In genomic region chr19:11177464-11177863, GRCm38 (mm10) we compare ENCODE assay signal across 28 mouse cellular contexts. TPM values are rescaled to one million over a fixed set of nuclear protein-coding genes. Genes with fewer than 3 reads are reported as not detected.
A peak's percentile ranks its signal among the peaks of the same experiment; 100 is the strongest.
DNase-seq lines count a peak whose midpoint lies in the region; ATAC-seq and TF ChIP-seq lines count a peak whose summit lies in the region.
"Had no signal": no experiment of that assay in that cellular context is flagged by ENCODE, and none has a peak within 500 bp of the region (broad histone marks: within the 10 kb centered on the region; RNA-seq: fewer than 3 reads in every experiment).

No protein-coding gene starts in this region.

- H3K4me2 ChIP-seq in hindbrain, embryonic 13.5 days, result no peak overlapping the region
- H3K4me2 ChIP-seq in hindbrain, embryonic 11.5 days (replicated peaks; ENCODE audit: low read depth, low read length), result no peak overlapping the region
- H3K4me2 ChIP-seq in midbrain, embryonic 15.5 days, result no peak overlapping the region
- H3K4me2 ChIP-seq in midbrain, embryonic 13.5 days (replicated peaks), result no peak overlapping the region
- H3K4me2 ChIP-seq in midbrain, postnatal 0 days (ENCODE audit: low read depth, low read length, poor library complexity, severe bottlenecking), result no peak overlapping the region
- H3K4me2 ChIP-seq: embryonic facial prominence, embryonic 13.5 days; forebrain, embryonic 12.5 days had no signal

- ATAC-seq in hindbrain, embryonic 13.5 days (ENCODE audit: low FRiP score), result peak; percentile 52; the same call in 1 of the 2 replicates
- ATAC-seq in hindbrain, embryonic 11.5 days (ENCODE audit: low FRiP score), result no peak
- peak; percentile 73 for ATAC-seq in midbrain, embryonic 15.5 days (replicated peaks)
- ATAC-seq in midbrain, embryonic 13.5 days, result no peak
- ATAC-seq in midbrain, postnatal 0 days (ENCODE audit: low FRiP score), result 0 out of 2 replicates have a peak, but pooled peaks have one; percentile 20
- ATAC-seq: CD4-positive, CD25-positive, alpha-beta regulatory T cell, adult 4 months; forebrain, embryonic 16.5 days; inflammation-experienced regulatory T-cells, adult 6 months had no signal

- no peaks in the 10 kb centered on the region for H3K4me1 ChIP-seq in hindbrain, embryonic 13.5 days (replicated peaks)
- no peaks in the 10 kb centered on the region for H3K4me1 ChIP-seq in hindbrain, embryonic 11.5 days (replicated peaks; ENCODE audit: control insufficient read depth, insufficient read depth, low read length)
- no peaks in the 10 kb centered on the region for H3K4me1 ChIP-seq in midbrain, embryonic 15.5 days
- H3K4me1 ChIP-seq in midbrain, embryonic 13.5 days (replicated peaks), result no peaks in the 10 kb centered on the region
- H3K4me1 ChIP-seq in midbrain, postnatal 0 days (ENCODE audit: insufficient read depth, low read length), result no peaks in the 10 kb centered on the region
- H3K4me1 ChIP-seq in embryonic facial prominence, embryonic 10.5 days, result no peaks in the 10 kb centered on the region
- H3K4me1 ChIP-seq: embryonic facial prominence, embryonic 13.5 days; forebrain, embryonic 12.5 days; heart, embryonic 10.5 days had no signal

- TF ChIP-seq CTCF in midbrain, postnatal 0 days (IDR thresholded peaks at IDR 0.05), result no peak

- no peaks in the 10 kb centered on the region for H3K9me3 ChIP-seq in hindbrain, embryonic 13.5 days
- H3K9me3 ChIP-seq in hindbrain, embryonic 11.5 days (ENCODE audit: control insufficient read depth, low read length), result no peaks in the 10 kb centered on the region
- no peaks in the 10 kb centered on the region for H3K9me3 ChIP-seq in midbrain, embryonic 15.5 days
- H3K9me3 ChIP-seq in midbrain, embryonic 13.5 days, result no peaks in the 10 kb centered on the region
- no peaks in the 10 kb centered on the region for H3K9me3 ChIP-seq in midbrain, postnatal 0 days (ENCODE audit: low read length)
- no peaks in the 10 kb centered on the region for H3K9me3 ChIP-seq in embryonic facial prominence, embryonic 10.5 days
- H3K9me3 ChIP-seq: embryonic facial prominence, embryonic 13.5 days; forebrain, embryonic 12.5 days; G1E; heart, embryonic 10.5 days had no signal

- no peak overlapping the region for H3K4me3 ChIP-seq in hindbrain, embryonic 13.5 days
- no peak overlapping the region for H3K4me3 ChIP-seq in hindbrain, embryonic 11.5 days (ENCODE audit: low read depth, low read length)
- H3K4me3 ChIP-seq in midbrain, embryonic 15.5 days, result no peak overlapping the region
- H3K4me3 ChIP-seq in midbrain, embryonic 13.5 days (replicated peaks), result no peak overlapping the region
- H3K4me3 ChIP-seq in midbrain, postnatal 0 days (ENCODE audit: low read depth, low read length), result no peak overlapping the region
- no peak overlapping the region for H3K4me3 ChIP-seq in embryonic facial prominence, embryonic 10.5 days
- H3K4me3 ChIP-seq: embryonic facial prominence, embryonic 13.5 days; forebrain, embryonic 12.5 days; heart, embryonic 10.5 days had no signal

- H3K27me3 ChIP-seq in hindbrain, embryonic 13.5 days, result no peaks in the 10 kb centered on the region
- H3K27me3 ChIP-seq in hindbrain, embryonic 11.5 days (ENCODE audit: control insufficient read depth, insufficient read depth, low read length), result no peaks in the 10 kb centered on the region
- no peaks in the 10 kb centered on the region for H3K27me3 ChIP-seq in midbrain, embryonic 15.5 days (replicated peaks)
- H3K27me3 ChIP-seq in midbrain, embryonic 13.5 days, result no peaks in the 10 kb centered on the region
- no peaks in the 10 kb centered on the region for H3K27me3 ChIP-seq in midbrain, postnatal 0 days (ENCODE audit: insufficient read depth, low read length)
- H3K27me3 ChIP-seq in embryonic facial prominence, embryonic 10.5 days (replicated peaks; ENCODE audit: low read depth, poor library complexity, severe bottlenecking), result no peaks in the 10 kb centered on the region
- H3K27me3 ChIP-seq: embryonic facial prominence, embryonic 13.5 days; forebrain, embryonic 12.5 days had no signal

- no peak overlapping the region for H3K27ac ChIP-seq in hindbrain, embryonic 13.5 days
- H3K27ac ChIP-seq in hindbrain, embryonic 11.5 days (ENCODE audit: low read depth, low read length), result no peak overlapping the region
- no peak overlapping the region for H3K27ac ChIP-seq in midbrain, embryonic 15.5 days
- no peak overlapping the region for H3K27ac ChIP-seq in midbrain, embryonic 13.5 days
- no peak overlapping the region for H3K27ac ChIP-seq in midbrain, postnatal 0 days (ENCODE audit: low read depth, low read length)
- no peak overlapping the region for H3K27ac ChIP-seq in embryonic facial prominence, embryonic 10.5 days (replicated peaks)
- H3K27ac ChIP-seq: embryonic facial prominence, embryonic 13.5 days; forebrain, embryonic 12.5 days; heart, embryonic 10.5 days had no signal

- no peaks in the 10 kb centered on the region for H3K36me3 ChIP-seq in hindbrain, embryonic 13.5 days
- H3K36me3 ChIP-seq in hindbrain, embryonic 11.5 days (ENCODE audit: control insufficient read depth, insufficient read depth, low read length), result no peaks in the 10 kb centered on the region
- no peaks in the 10 kb centered on the region for H3K36me3 ChIP-seq in midbrain, embryonic 15.5 days (replicated peaks)
- no peaks in the 10 kb centered on the region for H3K36me3 ChIP-seq in midbrain, embryonic 13.5 days
- H3K36me3 ChIP-seq in midbrain, postnatal 0 days (ENCODE audit: insufficient read depth, low read length), result no peaks in the 10 kb centered on the region
- H3K36me3 ChIP-seq in embryonic facial prominence, embryonic 10.5 days (replicated peaks), result no peaks in the 10 kb centered on the region
- H3K36me3 ChIP-seq: embryonic facial prominence, embryonic 13.5 days; forebrain, embryonic 12.5 days; G1E; heart, embryonic 10.5 days had no signal

- DNase-seq in hindbrain, embryonic 11.5 days (ENCODE audit: low spot score), result no peak
- DNase-seq in Muller cell, postnatal 12 days (ENCODE audit: inconsistent ontology term), result peak; percentile 35
- DNase-seq in midbrain, postnatal 0 days (ENCODE audit: low spot score), result peak; percentile 4
- DNase-seq in embryonic facial prominence, embryonic 10.5 days (ENCODE audit: low spot score), result no peak
- DNase-seq: adrenal gland, postnatal 10 days; B cell, adult 2 months; cerebellum, adult 11-12 months; cerebellum, adult 9-10 months; cerebellum, postnatal 25 days; gastrocnemius, postnatal 10 days; heart, adult 18-20 months; heart, postnatal 10 days; heart, postnatal 4 days had no signal

- H3K9ac ChIP-seq in hindbrain, embryonic 13.5 days, result no peak overlapping the region
- H3K9ac ChIP-seq in hindbrain, embryonic 11.5 days (ENCODE audit: low read depth, low read length), result no peak overlapping the region
- no peak overlapping the region for H3K9ac ChIP-seq in midbrain, embryonic 15.5 days
- H3K9ac ChIP-seq in midbrain, embryonic 13.5 days (replicated peaks), result no peak overlapping the region
- H3K9ac ChIP-seq in midbrain, postnatal 0 days (replicated peaks; ENCODE audit: low read length, poor library complexity, severe bottlenecking), result no peak overlapping the region
- H3K9ac ChIP-seq: embryonic facial prominence, embryonic 13.5 days; forebrain, embryonic 12.5 days had no signal

- 69% methylated on average over 2 of the region's 2 CpGs for WGBS in hindbrain, embryonic 13.5 days
- WGBS in hindbrain, embryonic 11.5 days, result 64% methylated on average over 2 of the region's 2 CpGs
- 55% methylated on average over 2 of the region's 2 CpGs for WGBS in midbrain, embryonic 15.5 days
- 52% methylated on average over 2 of the region's 2 CpGs for WGBS in midbrain, embryonic 13.5 days
- 39% methylated on average over 2 of the region's 2 CpGs for WGBS in midbrain, postnatal 0 days
- 68% methylated on average over 2 of the region's 2 CpGs for WGBS in embryonic facial prominence, embryonic 10.5 days

RNA-seq across cellular contexts. Expression of gene 1700025F22Rik, which starts 12.3 kb away (rescaled TPM):
- polyA plus RNA-seq in hindbrain, embryonic 13.5 days (2015; fragmentation: Nextera tagmentation; extraction: Ambion mirVana), result not detected in 2 replicates
- not detected in 2 replicates for polyA plus RNA-seq in hindbrain, embryonic 11.5 days (2014; fragmentation: Nextera tagmentation; extraction: Ambion mirVana)
- not detected in 2 replicates for polyA plus RNA-seq in midbrain, embryonic 15.5 days (2015; fragmentation: Nextera tagmentation; extraction: Ambion mirVana)
- not detected in 2 replicates for polyA plus RNA-seq in midbrain, embryonic 13.5 days (2015; fragmentation: Nextera tagmentation; extraction: Ambion mirVana)
- total RNA-seq in midbrain, postnatal 0 days (2014; rRNA removed), result not detected in 2 replicates
- polyA plus RNA-seq in midbrain, postnatal 0 days (2015; fragmentation: Nextera tagmentation; extraction: Ambion mirVana), result not detected in 2 replicates
- not detected in 2 replicates for polyA plus RNA-seq in embryonic facial prominence, embryonic 10.5 days (2016; fragmentation: Nextera tagmentation; extraction: Ambion mirVana)
- total RNA-seq: adrenal gland, postnatal 10 days; adrenal gland, postnatal 4 days; G1E; gastrocnemius, postnatal 10 days; gastrocnemius, postnatal 4 days; heart, adult 18-20 months; heart, postnatal 10 days; heart, postnatal 4 days had no signal
- polyA plus RNA-seq: CD4-positive, CD25-positive, alpha-beta regulatory T cell, adult 4 months; cortical plate, adult 2 months; embryonic facial prominence, embryonic 13.5 days; forebrain, embryonic 12.5 days; forebrain, embryonic 16.5 days; frontal cortex, adult 2 months; G1E; heart, embryonic 10.5 days; heart, embryonic 14.5 days; inflammation-experienced regulatory T-cells, adult 6 months had no signal

RNA-seq across cellular contexts. Expression of gene Ms4a13, which starts 19.1 kb away (rescaled TPM):
- polyA plus RNA-seq in hindbrain, embryonic 13.5 days (2015; fragmentation: Nextera tagmentation; extraction: Ambion mirVana), result not detected in 2 replicates
- polyA plus RNA-seq in hindbrain, embryonic 11.5 days (2014; fragmentation: Nextera tagmentation; extraction: Ambion mirVana), result not detected in 2 replicates
- not detected in 2 replicates for polyA plus RNA-seq in midbrain, embryonic 15.5 days (2015; fragmentation: Nextera tagmentation; extraction: Ambion mirVana)
- not detected in 2 replicates for polyA plus RNA-seq in midbrain, embryonic 13.5 days (2015; fragmentation: Nextera tagmentation; extraction: Ambion mirVana)
- not detected in 2 replicates for total RNA-seq in midbrain, postnatal 0 days (2014; rRNA removed)
- polyA plus RNA-seq in midbrain, postnatal 0 days (2015; fragmentation: Nextera tagmentation; extraction: Ambion mirVana), result not detected in 2 replicates
- polyA plus RNA-seq in embryonic facial prominence, embryonic 10.5 days (2016; fragmentation: Nextera tagmentation; extraction: Ambion mirVana), result not detected in 2 replicates
- total RNA-seq: adrenal gland, postnatal 10 days; adrenal gland, postnatal 4 days; G1E; gastrocnemius, postnatal 10 days; gastrocnemius, postnatal 4 days; heart, adult 18-20 months; heart, postnatal 10 days; heart, postnatal 4 days had no signal
- polyA plus RNA-seq: CD4-positive, CD25-positive, alpha-beta regulatory T cell, adult 4 months; cortical plate, adult 2 months; embryonic facial prominence, embryonic 13.5 days; forebrain, embryonic 12.5 days; forebrain, embryonic 16.5 days; frontal cortex, adult 2 months; G1E; heart, embryonic 10.5 days; heart, embryonic 14.5 days; inflammation-experienced regulatory T-cells, adult 6 months had no signal

RNA-seq across cellular contexts. Expression of gene 1700017D01Rik, which starts 46.8 kb away (rescaled TPM):
- polyA plus RNA-seq in hindbrain, embryonic 13.5 days (2015; fragmentation: Nextera tagmentation; extraction: Ambion mirVana), result not detected in 2 replicates
- not detected in 2 replicates for polyA plus RNA-seq in hindbrain, embryonic 11.5 days (2014; fragmentation: Nextera tagmentation; extraction: Ambion mirVana)
- not detected in 2 replicates for polyA plus RNA-seq in midbrain, embryonic 15.5 days (2015; fragmentation: Nextera tagmentation; extraction: Ambion mirVana)
- not detected in 2 replicates for polyA plus RNA-seq in midbrain, embryonic 13.5 days (2015; fragmentation: Nextera tagmentation; extraction: Ambion mirVana)
- total RNA-seq in midbrain, postnatal 0 days (2014; rRNA removed), result not detected in 2 replicates
- polyA plus RNA-seq in midbrain, postnatal 0 days (2015; fragmentation: Nextera tagmentation; extraction: Ambion mirVana), result not detected in 2 replicates
- not detected in 2 replicates for polyA plus RNA-seq in embryonic facial prominence, embryonic 10.5 days (2016; fragmentation: Nextera tagmentation; extraction: Ambion mirVana)
- total RNA-seq: adrenal gland, postnatal 10 days; adrenal gland, postnatal 4 days; heart, adult 18-20 months; heart, postnatal 10 days; heart, postnatal 4 days had no signal
- polyA plus RNA-seq: CD4-positive, CD25-positive, alpha-beta regulatory T cell, adult 4 months; cortical plate, adult 2 months; embryonic facial prominence, embryonic 13.5 days; forebrain, embryonic 12.5 days; forebrain, embryonic 16.5 days; frontal cortex, adult 2 months; G1E; heart, embryonic 10.5 days; heart, embryonic 14.5 days; inflammation-experienced regulatory T-cells, adult 6 months had no signal

RNA-seq across cellular contexts. Expression of gene Ms4a12, which starts 54.8 kb away (rescaled TPM):
- polyA plus RNA-seq in hindbrain, embryonic 13.5 days (2015; fragmentation: Nextera tagmentation; extraction: Ambion mirVana), result not detected in 2 replicates
- polyA plus RNA-seq in hindbrain, embryonic 11.5 days (2014; fragmentation: Nextera tagmentation; extraction: Ambion mirVana), result not detected in 2 replicates
- polyA plus RNA-seq in midbrain, embryonic 15.5 days (2015; fragmentation: Nextera tagmentation; extraction: Ambion mirVana), result not detected in 2 replicates
- not detected in 2 replicates for polyA plus RNA-seq in midbrain, embryonic 13.5 days (2015; fragmentation: Nextera tagmentation; extraction: Ambion mirVana)
- total RNA-seq in midbrain, postnatal 0 days (2014; rRNA removed), result not detected in 2 replicates
- polyA plus RNA-seq in midbrain, postnatal 0 days (2015; fragmentation: Nextera tagmentation; extraction: Ambion mirVana), result not detected in 2 replicates
- not detected in 2 replicates for polyA plus RNA-seq in embryonic facial prominence, embryonic 10.5 days (2016; fragmentation: Nextera tagmentation; extraction: Ambion mirVana)
- total RNA-seq: adrenal gland, postnatal 10 days; adrenal gland, postnatal 4 days; gastrocnemius, postnatal 10 days; gastrocnemius, postnatal 4 days; heart, adult 18-20 months; heart, postnatal 10 days; heart, postnatal 4 days had no signal
- polyA plus RNA-seq: CD4-positive, CD25-positive, alpha-beta regulatory T cell, adult 4 months; cortical plate, adult 2 months; embryonic facial prominence, embryonic 13.5 days; forebrain, embryonic 12.5 days; forebrain, embryonic 16.5 days; frontal cortex, adult 2 months; G1E; heart, embryonic 10.5 days; heart, embryonic 14.5 days; inflammation-experienced regulatory T-cells, adult 6 months had no signal

Comparison
In these comparisons a context has a peak if more than half of its experiments do, and no peak if none do; other contexts are left out.
1. ATAC-seq: peak in hindbrain, embryonic 13.5 days (single experiment), midbrain, embryonic 15.5 days (single experiment) and midbrain, postnatal 0 days (single experiment); none in hindbrain, embryonic 11.5 days (single experiment) and midbrain, embryonic 13.5 days (single experiment).
2. DNase-seq: peak in Muller cell, postnatal 12 days (single experiment) and midbrain, postnatal 0 days (single experiment); none in hindbrain, embryonic 11.5 days (single experiment) and embryonic facial prominence, embryonic 10.5 days (single experiment).